Mouse (Mus musculus): ENCODE results near the gene Gm20604.

The Gm20604 gene

DNA sequence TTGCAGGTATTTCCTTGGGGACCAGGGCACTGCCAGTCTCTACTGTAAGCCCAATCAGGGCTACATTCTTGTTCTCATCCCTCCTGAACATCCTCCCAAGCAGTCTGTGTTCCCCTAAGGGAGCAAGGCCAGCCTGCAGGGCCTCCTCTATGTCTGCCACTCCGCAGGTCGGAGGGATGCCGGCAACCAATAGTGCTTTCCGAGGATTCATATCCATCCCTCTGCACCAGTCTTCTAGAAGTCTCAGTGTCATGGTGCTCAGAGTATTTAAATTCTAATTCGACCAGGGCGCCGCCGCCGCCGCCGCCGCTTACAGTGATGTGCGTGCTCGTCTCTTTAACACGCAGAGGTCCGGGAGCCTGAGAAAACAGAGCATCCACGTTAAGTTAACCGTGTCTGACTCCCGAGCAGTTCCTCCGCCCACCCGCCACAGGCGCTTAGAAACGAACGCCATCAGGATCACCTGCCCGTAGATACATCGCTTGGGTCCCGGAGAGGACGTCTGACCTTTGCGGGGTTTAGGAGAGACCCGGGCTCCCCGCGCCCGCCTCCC is 15.4 kb downstream of the Gm20604 start:
- DNase-seq (ENCODE audit: low read depth, low spot score): no peak

- no peak for DNase-seq (ENCODE audit: low read depth, low spot score)
These were observed 16.4 kb downstream of the Gm20604 start for GRCm38 (mm10) chr12:102742056-102742455.

GRCm38 (mm10) chr12:102740285-102740684 is 18.2 kb downstream of the Gm20604 start:
- peak; percentile 47 for DNase-seq (ENCODE audit: low read depth, low spot score)

- no peak for DNase-seq (ENCODE audit: low read depth, low spot score)
These were observed 19.4 kb downstream of the Gm20604 start for GRCm38 (mm10) chr12:102739096-102739495.

- peak; percentile 63 for DNase-seq (ENCODE audit: low read depth, low spot score)
These were observed 25.1 kb downstream of the Gm20604 start for GRCm38 (mm10) chr12:102733381-102733780.

GRCm38 (mm10) chr12:102730798-102731619 is 27.5 kb downstream of the Gm20604 start:
- no peak for DNase-seq (ENCODE audit: low read depth, low spot score)

GRCm38 (mm10) chr12:102729855-102730797 is 28.3 kb downstream of the Gm20604 start:
- no peak for DNase-seq (ENCODE audit: low read depth, low spot score)

DNA sequence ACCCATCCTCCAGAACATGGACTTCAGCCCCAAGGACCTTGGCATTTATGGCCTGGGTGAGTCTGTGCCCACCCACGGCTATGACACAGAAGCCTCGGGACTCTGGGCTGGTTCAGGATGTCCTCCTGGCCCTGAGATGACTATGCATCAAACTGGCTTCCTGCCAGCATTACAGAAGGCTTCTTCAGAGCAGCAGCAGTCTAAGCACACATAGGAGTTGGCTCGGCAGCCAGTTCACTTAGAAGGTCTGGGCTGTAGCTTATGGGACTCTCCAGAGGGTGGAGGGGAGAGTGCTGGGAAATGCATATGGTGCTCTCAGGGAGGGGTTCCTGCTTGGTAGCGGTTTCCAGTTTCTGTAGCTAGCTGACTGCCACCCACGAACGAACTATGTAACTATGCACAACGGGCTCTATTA is 32.7 kb downstream of the Gm20604 start:
- DNase-seq (ENCODE audit: low read depth, low spot score): no peak

DNA sequence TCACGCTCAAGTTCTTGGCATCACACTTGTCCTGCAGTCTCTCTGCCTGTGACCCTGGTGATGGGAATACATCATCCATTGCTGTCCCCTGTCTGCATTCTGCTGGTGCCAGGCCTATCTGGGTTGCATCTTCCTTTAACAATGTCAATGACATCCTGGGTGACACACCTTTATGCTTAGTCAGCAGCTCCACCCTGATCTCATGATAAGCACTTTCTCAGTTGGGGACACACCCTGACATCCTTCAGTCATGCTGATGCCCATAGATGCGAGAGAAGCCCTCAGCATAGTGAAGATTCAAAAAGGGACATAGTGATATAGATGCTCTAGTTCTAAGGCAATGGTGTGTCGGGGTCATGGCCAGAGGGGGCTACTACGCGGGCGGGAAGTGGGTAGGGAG is 33.3 kb downstream of the Gm20604 start:
- DNase-seq (ENCODE audit: low read depth, low spot score): no peak

GRCm38 (mm10) chr12:102723861-102724260 is 34.6 kb downstream of the Gm20604 start:
- no peak for DNase-seq (ENCODE audit: low read depth, low spot score)

DNA sequence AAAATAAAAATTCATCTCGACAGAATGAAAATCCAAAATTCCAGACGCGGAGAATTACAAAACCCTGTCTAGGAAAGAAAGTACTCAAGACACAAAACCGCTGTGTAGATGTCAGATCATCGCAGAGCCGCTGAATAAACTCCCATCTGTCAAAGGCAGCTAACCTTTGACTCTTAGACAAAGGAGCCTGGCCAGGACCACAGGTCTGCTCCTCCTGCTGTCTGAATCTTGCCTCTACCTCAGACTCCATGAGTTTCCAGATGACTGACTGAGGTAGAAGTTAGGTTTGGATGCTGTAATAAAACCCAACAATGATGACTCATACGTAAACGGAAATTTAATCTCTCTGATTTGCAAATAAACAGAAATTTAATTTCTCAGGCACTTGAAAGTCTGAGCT is 35.5 kb downstream of the Gm20604 start:
- no peak for DNase-seq (ENCODE audit: low read depth, low spot score)

- no peak for DNase-seq (ENCODE audit: low read depth, low spot score)
These were observed 36.0 kb downstream of the Gm20604 start for GRCm38 (mm10) chr12:102722451-102722850.

GRCm38 (mm10) chr12:102719552-102720315 is 38.7 kb downstream of the Gm20604 start:
- DNase-seq (ENCODE audit: low read depth, low spot score): peak; percentile 58

DNA sequence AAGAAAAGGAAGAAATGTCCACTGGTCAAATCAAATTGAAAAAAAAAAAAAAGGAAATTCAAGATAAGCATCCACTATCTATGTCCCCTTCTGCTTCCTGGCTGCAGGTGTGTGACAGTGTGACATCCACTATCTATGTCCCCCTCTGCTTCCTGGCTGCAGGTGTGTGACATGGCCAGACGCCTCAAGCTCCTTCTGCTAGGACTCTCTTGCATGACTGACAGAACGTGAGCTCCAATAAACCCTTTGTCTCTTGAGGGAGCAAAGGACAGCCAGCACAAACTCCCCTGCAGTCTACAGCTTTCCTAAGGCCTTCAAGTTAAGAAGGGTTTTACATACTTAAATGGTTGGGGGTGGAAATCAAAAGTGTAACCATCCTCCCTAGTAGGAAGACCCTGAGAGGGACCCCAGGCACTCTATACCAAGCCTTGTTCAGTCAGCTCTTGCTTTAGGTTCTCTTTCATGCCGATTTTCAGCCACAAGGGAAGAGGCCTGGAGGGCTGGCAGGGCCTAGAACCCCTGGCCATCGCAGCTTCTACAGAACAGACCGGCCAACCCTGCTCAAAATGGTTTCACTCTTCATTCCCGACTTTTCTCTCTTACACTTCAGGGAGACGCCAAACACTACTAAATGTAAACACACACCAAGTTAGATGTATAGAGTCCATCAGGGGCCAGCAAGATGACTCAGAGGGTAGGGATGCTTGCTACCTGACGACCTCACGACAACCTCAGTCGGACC is 43.6 kb downstream of the Gm20604 start:
- DNase-seq (ENCODE audit: low read depth, low spot score): no peak

GRCm38 (mm10) chr12:102714116-102714515 is 44.4 kb downstream of the Gm20604 start:
- no peak for DNase-seq (ENCODE audit: low read depth, low spot score)

- no peak for DNase-seq (ENCODE audit: low read depth, low spot score)
These were observed 45.2 kb downstream of the Gm20604 start for GRCm38 (mm10) chr12:102713153-102713865.

DNA sequence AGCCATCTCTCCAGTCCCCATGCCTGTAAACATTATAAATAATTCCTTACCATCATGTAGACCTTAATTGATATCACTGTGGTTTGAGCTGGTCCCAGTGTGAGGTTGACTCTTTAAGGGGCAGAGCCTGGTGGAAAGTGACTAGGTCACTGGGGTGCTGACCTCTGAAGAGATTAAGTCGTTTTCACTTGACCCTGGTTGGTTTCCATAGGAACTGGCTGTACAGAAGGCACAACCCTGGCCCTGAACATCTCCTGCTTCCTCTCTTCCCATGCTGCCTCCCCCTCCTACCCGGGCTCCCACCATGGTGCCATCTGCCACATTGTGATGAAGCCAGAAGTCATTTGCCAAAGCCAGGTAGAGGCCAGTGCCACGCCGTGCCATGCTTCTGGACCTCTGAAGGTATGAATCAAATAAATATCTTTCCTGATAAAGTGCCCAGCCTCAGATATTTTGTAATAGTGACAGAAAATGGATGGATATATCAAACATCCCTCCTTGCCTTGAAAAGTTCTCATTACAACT is 47.6 kb downstream of the Gm20604 start:
- DNase-seq (ENCODE audit: low read depth, low spot score): no peak

- DNase-seq (ENCODE audit: low read depth, low spot score): no peak
These were observed 48.6 kb downstream of the Gm20604 start for GRCm38 (mm10) chr12:102709896-102710295.

DNA sequence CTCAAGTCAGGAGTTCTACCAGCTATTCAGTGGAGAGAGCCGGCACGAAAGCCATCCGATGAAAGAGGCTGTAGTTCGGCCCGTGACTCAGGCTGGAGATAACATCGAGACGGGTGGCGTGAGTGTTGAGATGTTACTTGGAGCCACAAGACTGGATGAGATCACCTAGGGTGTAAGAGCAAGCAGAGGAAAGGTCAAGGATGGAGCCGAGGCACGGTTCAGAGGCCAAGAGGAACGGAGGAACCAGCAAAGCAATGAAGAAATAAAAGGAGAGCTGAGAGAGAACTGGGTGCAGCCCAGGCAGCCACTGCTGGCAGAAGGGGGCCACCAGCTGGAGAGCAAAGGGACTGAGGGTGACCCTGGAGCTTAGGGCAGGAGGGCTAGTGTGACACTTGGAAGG is 50.3 kb downstream of the Gm20604 start:
- no peak for DNase-seq (ENCODE audit: low read depth, low spot score)
